In the genomic region with DNA sequence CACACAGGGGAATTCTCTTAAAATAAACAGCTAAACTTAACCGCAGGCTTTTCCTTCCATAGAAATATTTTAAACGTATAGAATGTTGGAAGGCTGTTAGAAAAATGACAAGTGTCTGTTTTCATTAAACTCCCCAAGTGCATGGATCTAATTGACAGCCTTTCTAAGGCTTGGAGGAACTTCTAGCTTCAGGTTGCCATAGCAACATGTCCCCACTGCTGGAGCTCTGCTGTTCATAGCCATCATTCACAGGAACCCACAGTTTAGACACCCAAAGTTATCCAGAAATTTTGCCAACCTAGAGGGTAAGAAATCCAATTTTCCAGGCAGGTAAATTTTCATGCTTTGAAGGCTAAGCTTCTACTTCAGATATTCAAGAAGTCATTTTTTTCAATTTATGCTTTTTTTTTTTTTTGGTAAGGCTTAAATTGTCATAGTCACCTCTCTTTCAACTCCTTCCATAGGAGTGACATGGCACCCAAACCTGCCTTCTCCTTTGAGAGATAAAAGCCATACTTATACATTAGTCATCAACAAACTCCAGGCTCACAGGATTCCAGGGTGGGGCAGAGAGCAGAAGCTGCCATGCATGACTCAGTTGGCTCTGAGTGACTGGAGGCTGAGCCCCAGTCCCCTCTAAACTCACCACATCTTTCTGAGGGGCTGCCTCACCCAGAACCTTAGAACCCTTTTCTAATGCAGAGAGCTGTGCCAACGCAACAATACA, we compare ENCODE assay signal across 10 mouse cellular contexts.
A peak's percentile ranks its signal among the peaks of the same experiment; 100 is the strongest.
DNase-seq lines count a peak whose midpoint lies in the region; ATAC-seq and TF ChIP-seq lines count a peak whose summit lies in the region.
"Had no signal": no experiment of that assay in that cellular context is flagged by ENCODE, and none has a peak within 500 bp of the region (broad histone marks: within the 10 kb centered on the region; RNA-seq: fewer than 3 reads in every experiment).

No protein-coding gene starts in this region.

- H3K27me3 ChIP-seq in embryonic facial prominence, embryonic 11.5 days (ENCODE audit: control insufficient read depth, insufficient read depth, low read length): no peaks in the 10 kb centered on the region
- no peaks in the 10 kb centered on the region for H3K27me3 ChIP-seq in embryonic facial prominence, embryonic 10.5 days (replicated peaks; ENCODE audit: low read depth, poor library complexity, severe bottlenecking)
- H3K27me3 ChIP-seq in liver, embryonic 11.5 days (replicated peaks; ENCODE audit: control insufficient read depth, insufficient read depth, low read length): no peaks in the 10 kb centered on the region
- H3K27me3 ChIP-seq in hindbrain, embryonic 13.5 days: no peaks in the 10 kb centered on the region
- H3K27me3 ChIP-seq in liver, postnatal 0 days (ENCODE audit: insufficient read depth, low read length): no peaks in the 10 kb centered on the region
- H3K27me3 ChIP-seq in neural tube, embryonic 15.5 days (replicated peaks): no peaks in the 10 kb centered on the region
- H3K27me3 ChIP-seq: embryonic facial prominence, embryonic 12.5 days had no signal

- H3K9me3 ChIP-seq in embryonic facial prominence, embryonic 11.5 days (replicated peaks; ENCODE audit: control insufficient read depth, low read length): no peaks in the 10 kb centered on the region
- H3K9me3 ChIP-seq in embryonic facial prominence, embryonic 10.5 days: no peaks in the 10 kb centered on the region
- H3K9me3 ChIP-seq in liver, embryonic 11.5 days (ENCODE audit: control insufficient read depth, low read length): no peaks in the 10 kb centered on the region
- no peaks in the 10 kb centered on the region for H3K9me3 ChIP-seq in hindbrain, embryonic 13.5 days
- H3K9me3 ChIP-seq in liver, postnatal 0 days (ENCODE audit: low read length): no peaks in the 10 kb centered on the region
- H3K9me3 ChIP-seq in neural tube, embryonic 15.5 days (replicated peaks): no peaks in the 10 kb centered on the region
- H3K9me3 ChIP-seq: embryonic facial prominence, embryonic 12.5 days; heart, embryonic 10.5 days had no signal

- no peak overlapping the region for H3K4me2 ChIP-seq in embryonic facial prominence, embryonic 11.5 days (ENCODE audit: low read depth, low read length)
- no peak overlapping the region for H3K4me2 ChIP-seq in liver, embryonic 11.5 days
- H3K4me2 ChIP-seq in hindbrain, embryonic 13.5 days: no peak overlapping the region
- no peak overlapping the region for H3K4me2 ChIP-seq in liver, postnatal 0 days (ENCODE audit: low read depth, low read length)
- no peak overlapping the region for H3K4me2 ChIP-seq in neural tube, embryonic 15.5 days
- H3K4me2 ChIP-seq: embryonic facial prominence, embryonic 12.5 days had no signal

- ATAC-seq in embryonic facial prominence, embryonic 11.5 days (replicated peaks; ENCODE audit: insufficient number of reproducible peaks, low FRiP score, low TSS enrichment, low read depth): no peak
- no peak; the same call in 1 of the 2 replicates for ATAC-seq in liver, embryonic 11.5 days (replicated peaks; ENCODE audit: low FRiP score)
- 0 out of 2 replicates have a peak, but pooled peaks have one; percentile 52 for ATAC-seq in hindbrain, embryonic 13.5 days (ENCODE audit: low FRiP score)
- ATAC-seq in liver, postnatal 0 days: peak; percentile 94
- no peak for ATAC-seq in neural tube, embryonic 15.5 days (ENCODE audit: low FRiP score)

- no peaks in the 10 kb centered on the region for H3K4me1 ChIP-seq in embryonic facial prominence, embryonic 11.5 days (ENCODE audit: control insufficient read depth, insufficient read depth, low read length)
- H3K4me1 ChIP-seq in embryonic facial prominence, embryonic 10.5 days: no peaks in the 10 kb centered on the region
- H3K4me1 ChIP-seq in liver, embryonic 11.5 days (replicated peaks; ENCODE audit: control insufficient read depth, insufficient read depth, low read length): no peaks in the 10 kb centered on the region
- H3K4me1 ChIP-seq in hindbrain, embryonic 13.5 days (replicated peaks): no peaks in the 10 kb centered on the region
- no peaks in the 10 kb centered on the region for H3K4me1 ChIP-seq in liver, postnatal 0 days (ENCODE audit: insufficient read depth)
- H3K4me1 ChIP-seq in neural tube, embryonic 15.5 days: no peaks in the 10 kb centered on the region
- H3K4me1 ChIP-seq: embryonic facial prominence, embryonic 12.5 days; heart, embryonic 10.5 days had no signal

- no peak for TF ChIP-seq CTCF in liver, postnatal 0 days (IDR thresholded peaks at IDR 0.05; ENCODE audit: low read depth)

- H3K4me3 ChIP-seq in embryonic facial prominence, embryonic 11.5 days (ENCODE audit: low read depth, low read length): no peak overlapping the region
- no peak overlapping the region for H3K4me3 ChIP-seq in embryonic facial prominence, embryonic 10.5 days
- H3K4me3 ChIP-seq in liver, embryonic 11.5 days (ENCODE audit: low read depth, low read length): no peak overlapping the region
- H3K4me3 ChIP-seq in hindbrain, embryonic 13.5 days: no peak overlapping the region
- H3K4me3 ChIP-seq in liver, postnatal 0 days (ENCODE audit: low read depth, low read length): no peak overlapping the region
- no peak overlapping the region for H3K4me3 ChIP-seq in neural tube, embryonic 15.5 days (replicated peaks)
- H3K4me3 ChIP-seq: embryonic facial prominence, embryonic 12.5 days; heart, embryonic 10.5 days had no signal

- no peaks in the 10 kb centered on the region for H3K36me3 ChIP-seq in embryonic facial prominence, embryonic 11.5 days (replicated peaks; ENCODE audit: control insufficient read depth, insufficient read depth, low read depth, low read length)
- H3K36me3 ChIP-seq in embryonic facial prominence, embryonic 10.5 days (replicated peaks): no peaks in the 10 kb centered on the region
- no peaks in the 10 kb centered on the region for H3K36me3 ChIP-seq in liver, embryonic 11.5 days (ENCODE audit: control insufficient read depth, insufficient read depth, low read length)
- H3K36me3 ChIP-seq in hindbrain, embryonic 13.5 days: no peaks in the 10 kb centered on the region
- no peaks in the 10 kb centered on the region for H3K36me3 ChIP-seq in liver, postnatal 0 days (replicated peaks; ENCODE audit: insufficient read depth, low read length)
- no peaks in the 10 kb centered on the region for H3K36me3 ChIP-seq in neural tube, embryonic 15.5 days
- H3K36me3 ChIP-seq: embryonic facial prominence, embryonic 12.5 days; heart, embryonic 10.5 days had no signal

- H3K9ac ChIP-seq in embryonic facial prominence, embryonic 11.5 days (replicated peaks; ENCODE audit: low read length): no peak overlapping the region
- H3K9ac ChIP-seq in liver, embryonic 11.5 days (ENCODE audit: low read depth, low read length): no peak overlapping the region
- H3K9ac ChIP-seq in hindbrain, embryonic 13.5 days: no peak overlapping the region
- no peak overlapping the region for H3K9ac ChIP-seq in liver, postnatal 0 days (replicated peaks)
- no peak overlapping the region for H3K9ac ChIP-seq in neural tube, embryonic 15.5 days (replicated peaks)
- H3K9ac ChIP-seq: embryonic facial prominence, embryonic 12.5 days had no signal

- 60% methylated on average over 3 of the region's 3 CpGs for WGBS in embryonic facial prominence, embryonic 11.5 days
- WGBS in embryonic facial prominence, embryonic 10.5 days: 79% methylated on average over 3 of the region's 3 CpGs
- WGBS in liver, embryonic 11.5 days: 82% methylated on average over 3 of the region's 3 CpGs
- 70% methylated on average over 3 of the region's 3 CpGs for WGBS in hindbrain, embryonic 13.5 days
- 77% methylated on average over 3 of the region's 3 CpGs for WGBS in liver, postnatal 0 days (ENCODE audit: insufficient replicate concordance)
- WGBS in neural tube, embryonic 15.5 days: 63% methylated on average over 3 of the region's 3 CpGs

- no peak overlapping the region for H3K27ac ChIP-seq in embryonic facial prominence, embryonic 11.5 days (replicated peaks; ENCODE audit: low read depth, low read length)
- H3K27ac ChIP-seq in embryonic facial prominence, embryonic 10.5 days (replicated peaks): no peak overlapping the region
- H3K27ac ChIP-seq in liver, embryonic 11.5 days (ENCODE audit: low read depth, low read length): no peak overlapping the region
- H3K27ac ChIP-seq in hindbrain, embryonic 13.5 days: no peak overlapping the region
- H3K27ac ChIP-seq in liver, postnatal 0 days (ENCODE audit: low read depth): no peak overlapping the region
- H3K27ac ChIP-seq in neural tube, embryonic 15.5 days (replicated peaks): no peak overlapping the region
- H3K27ac ChIP-seq: embryonic facial prominence, embryonic 12.5 days; heart, embryonic 10.5 days had no signal

- peak; percentile 18 for DNase-seq in embryonic facial prominence, embryonic 11.5 days (ENCODE audit: low spot score)
- DNase-seq in embryonic facial prominence, embryonic 10.5 days (ENCODE audit: low spot score): no peak
- peak; percentile 62 for DNase-seq in liver
- DNase-seq in liver, embryonic 11.5 days (ENCODE audit: low spot score): no peak
- no peak for DNase-seq in liver, postnatal 0 days
- DNase-seq in spleen, postnatal 10 days (ENCODE audit: low spot score in 2 of 2): no peak

- no peak for TF ChIP-seq EP300 in liver, postnatal 0 days (IDR thresholded peaks at IDR 0.05; ENCODE audit: low read depth)

Comparison
In these comparisons a context has a peak if more than half of its experiments do, and no peak if none do; other contexts are left out.
1. ATAC-seq: peak in hindbrain, embryonic 13.5 days (single experiment) and liver, postnatal 0 days (single experiment); none in embryonic facial prominence, embryonic 11.5 days (single experiment), liver, embryonic 11.5 days (single experiment) and neural tube, embryonic 15.5 days (single experiment).
2. DNase-seq: peak in embryonic facial prominence, embryonic 11.5 days (single experiment) and liver (single experiment); none in embryonic facial prominence, embryonic 10.5 days (single experiment), liver, embryonic 11.5 days (single experiment), liver, postnatal 0 days (single experiment) and spleen, postnatal 10 days (0 of 2).